Mouse (Mus musculus): ENCODE data around the gene Homer3. TPM values are rescaled to one million over a fixed set of nuclear protein-coding genes. Genes with fewer than 3 reads are reported as not detected.
A peak's percentile ranks its signal among the peaks of the same experiment; 100 is the strongest.

Homer3 gene
- polyA plus RNA-seq, 1 experiment from 2014 or later = 37.2 TPM

DNA sequence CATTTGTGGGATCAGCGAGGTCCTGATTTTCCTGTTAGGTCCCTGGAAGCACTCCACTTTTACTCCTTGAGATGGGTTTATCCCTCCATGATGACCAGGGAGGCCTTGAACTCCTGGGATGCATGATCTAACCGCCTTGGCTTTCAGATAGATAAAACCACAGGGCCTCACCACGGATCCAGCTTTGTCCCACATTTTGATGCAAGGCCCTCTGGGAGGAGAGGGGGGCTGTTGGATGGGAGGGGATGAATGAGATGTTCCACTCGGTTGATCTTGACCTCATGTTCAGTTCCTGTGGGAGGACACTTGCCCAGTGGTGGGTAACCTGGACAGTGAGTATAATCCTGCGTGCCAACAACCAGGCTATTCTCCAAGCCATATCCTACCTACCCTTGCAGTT lies 1.8 kb downstream of the Homer3 start:
- ATAC-seq (ENCODE audit: extremely low read depth, insufficient number of reproducible peaks, low FRiP score, low TSS enrichment) = no peak
- 0 out of 2 replicates have a peak, but pooled peaks cover 3% of the 10 kb centered on the region for H3K9me3 ChIP-seq
- peak overlapping the region; percentile 24; the same call in 1 of the 2 replicates for H3K4me3 ChIP-seq
- H3K36me3 ChIP-seq = peaks cover 49% of the 10 kb centered on the region
- 72% methylated on average over 5 of the region's 5 CpGs for WGBS
- H3K4me2 ChIP-seq = peak overlapping the region; percentile 75
- no peaks in the 10 kb centered on the region for H3K27me3 ChIP-seq (replicated peaks)
- H3K9ac ChIP-seq = 0 out of 2 replicates have a peak overlapping the region, but pooled peaks have one; percentile 24
- H3K27ac ChIP-seq (replicated peaks) = no peak overlapping the region
- H3K4me1 ChIP-seq = peaks cover 41% of the 10 kb centered on the region

DNA sequence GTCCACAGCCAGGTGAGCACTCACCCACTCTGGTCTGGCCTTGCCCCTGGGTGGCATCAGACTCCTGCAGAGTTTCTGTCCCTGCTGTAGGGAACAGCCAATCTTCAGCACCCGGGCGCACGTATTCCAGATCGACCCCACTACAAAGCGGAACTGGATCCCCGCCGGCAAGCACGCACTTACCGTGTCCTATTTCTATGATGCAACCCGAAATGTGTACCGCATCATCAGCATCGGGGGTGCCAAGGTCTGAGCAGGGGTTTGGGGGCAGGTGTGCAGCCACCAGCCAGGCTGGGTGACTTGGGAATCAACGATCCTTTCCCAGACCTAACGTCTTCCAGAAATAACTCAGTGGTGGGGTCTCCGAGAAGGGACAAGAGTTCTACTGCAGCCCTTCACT lies 2.7 kb downstream of the Homer3 start:
- WGBS = 93% methylated on average over 15 of the region's 15 CpGs
- Histone ChIP-seq H3K4me1 (peaks cover 38% of the 10 kb centered on the region), H3K36me3 (peaks cover 58% of the 10 kb centered on the region), H3K4me3 (no peak overlapping the region), H3K27ac (replicated peaks) (no peak overlapping the region), H3K4me2 (no peak overlapping the region), H3K9me3 (0 out of 2 replicates have a peak, but pooled peaks cover 3% of the 10 kb centered on the region), H3K9ac (no peak overlapping the region), H3K27me3 (replicated peaks) (no peaks in the 10 kb centered on the region)
- ATAC-seq (ENCODE audit: extremely low read depth, insufficient number of reproducible peaks, low FRiP score, low TSS enrichment) = no peak

DNA sequence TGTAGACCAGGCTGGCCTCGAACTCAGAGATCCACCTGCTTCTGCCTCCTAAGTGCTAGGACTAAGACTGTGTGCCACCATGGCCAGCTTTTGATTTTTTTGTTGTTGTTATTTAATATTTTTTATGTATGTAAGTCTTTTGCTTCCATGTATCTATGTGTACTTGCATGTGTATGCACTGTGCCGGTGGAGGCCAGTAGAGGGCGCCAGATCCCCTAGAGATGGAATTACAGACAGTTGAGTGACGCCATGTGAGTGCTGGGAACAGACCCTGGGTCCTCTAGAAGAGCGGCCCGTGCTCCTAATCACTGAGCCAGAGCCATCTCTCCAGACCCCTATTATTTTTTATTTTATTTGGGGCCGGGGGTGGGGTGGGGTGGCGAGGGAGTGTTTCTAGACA lies 4.1 kb downstream of the Homer3 start:
- no peak for ATAC-seq (ENCODE audit: extremely low read depth, insufficient number of reproducible peaks, low FRiP score, low TSS enrichment)
- H3K9me3 ChIP-seq = 0 out of 2 replicates have a peak, but pooled peaks cover 3% of the 10 kb centered on the region

DNA sequence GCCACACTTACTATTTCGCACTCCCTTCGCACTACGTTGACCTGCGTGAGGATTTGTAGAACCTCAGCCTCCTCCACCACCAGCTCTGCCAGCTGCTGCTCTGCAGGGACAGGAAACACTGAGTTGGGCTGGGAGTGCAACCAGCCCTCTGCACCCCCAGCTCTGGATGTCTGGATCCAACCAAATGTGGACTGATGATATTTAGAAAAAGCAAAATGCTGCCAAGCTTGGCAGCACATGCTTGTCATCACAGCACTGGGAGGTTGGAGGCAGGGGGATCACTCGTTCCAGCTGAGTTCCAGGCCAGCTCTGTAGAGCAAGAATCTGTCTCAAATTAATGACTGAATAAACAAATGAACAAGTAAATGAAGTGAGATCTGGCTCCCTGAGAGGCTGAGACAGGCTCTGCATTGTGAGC lies 11.4 kb downstream of the Homer3 start:
- Histone ChIP-seq H3K36me3 (peaks cover 95% of the 10 kb centered on the region), H3K27me3 (replicated peaks) (no peaks in the 10 kb centered on the region), H3K4me3 (no peak overlapping the region), H3K9ac (no peak overlapping the region), H3K27ac (replicated peaks) (0 out of 2 replicates have a peak overlapping the region, but pooled peaks have one; percentile 24), H3K9me3 (no peaks in the 10 kb centered on the region), H3K4me2 (no peak overlapping the region), H3K4me1 (no peaks in the 10 kb centered on the region; the same call in 1 of the 2 replicates)
- WGBS = 69% methylated on average over 5 of the region's 5 CpGs
- no peak for ATAC-seq (ENCODE audit: extremely low read depth, insufficient number of reproducible peaks, low FRiP score, low TSS enrichment)

More for the DNA sequence above, 4.1 kb downstream of the Homer3 start:
- Histone ChIP-seq H3K4me1 (peaks cover 25% of the 10 kb centered on the region), H3K9ac (no peak overlapping the region), H3K27ac (replicated peaks) (no peak overlapping the region), H3K4me3 (no peak overlapping the region), H3K36me3 (peaks cover 72% of the 10 kb centered on the region), H3K27me3 (replicated peaks) (no peaks in the 10 kb centered on the region), H3K4me2 (no peak overlapping the region)
- 87% methylated on average over 8 of the region's 8 CpGs for WGBS

DNA sequence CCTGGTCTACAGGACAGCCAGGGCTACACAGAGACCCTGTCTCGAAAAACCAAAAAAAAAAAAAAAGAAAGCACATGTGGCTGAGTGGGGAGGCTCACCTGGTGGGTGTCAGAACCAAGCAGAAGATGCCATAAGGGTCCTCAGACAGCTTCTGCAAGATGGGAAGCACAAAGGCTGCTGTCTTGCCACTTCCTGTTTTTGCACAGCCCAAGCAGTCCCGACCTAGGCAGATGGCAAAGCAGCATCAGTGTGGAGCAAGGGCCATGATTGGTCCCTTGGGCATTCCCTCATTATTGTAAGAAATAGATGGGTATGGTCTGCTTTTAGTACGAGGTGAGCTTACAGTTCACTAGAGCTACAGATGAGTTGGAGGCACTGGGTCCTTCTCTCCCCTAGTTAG lies 18.3 kb downstream of the Homer3 start:
- H3K4me1 ChIP-seq = peaks cover 26% of the 10 kb centered on the region
- no peak overlapping the region for H3K27ac ChIP-seq (replicated peaks)
- no peak for ATAC-seq (ENCODE audit: extremely low read depth, insufficient number of reproducible peaks, low FRiP score, low TSS enrichment)
- 0 out of 2 replicates have a peak overlapping the region, but pooled peaks have one; percentile 90 for H3K4me3 ChIP-seq
- no peak overlapping the region for H3K9ac ChIP-seq
- WGBS = 82% methylated on average over 3 of the region's 3 CpGs
- H3K36me3 ChIP-seq = peaks cover 62% of the 10 kb centered on the region
- no peaks in the 10 kb centered on the region for H3K9me3 ChIP-seq
- no peaks in the 10 kb centered on the region for H3K27me3 ChIP-seq (replicated peaks)
- H3K4me2 ChIP-seq = peak overlapping the region; percentile 82; the same call in 1 of the 2 replicates

DNA sequence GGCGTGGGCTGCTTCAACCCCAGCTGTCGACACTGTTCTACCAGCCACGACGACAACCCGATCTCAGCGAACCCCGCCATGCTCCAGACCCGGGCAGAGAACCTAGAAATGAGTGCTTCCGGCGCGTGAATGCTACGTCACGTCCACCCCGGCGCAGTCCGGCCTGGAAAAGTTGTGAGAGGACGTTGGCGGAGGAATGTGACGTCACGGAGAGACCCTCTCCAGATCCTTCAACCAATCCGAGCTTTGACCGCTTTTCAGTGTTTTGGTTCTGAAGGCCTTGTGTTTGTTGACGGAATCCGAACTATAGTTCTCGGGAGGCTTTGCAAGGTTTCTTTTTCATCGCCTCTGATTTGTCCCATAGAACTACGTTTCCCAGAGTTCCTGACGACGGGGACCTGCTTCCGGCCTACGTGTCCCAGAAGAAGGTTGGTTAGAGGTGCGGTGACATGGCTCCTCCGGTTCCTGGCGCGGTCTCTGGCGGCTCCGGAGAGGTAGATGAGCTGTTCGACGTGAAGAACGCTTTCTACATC lies 19.8 kb downstream of the Homer3 start, which contains the start of the genes Ddx49 and Cope:
TSS of gene Ddx49 (minus strand) at position 132 of the 533 bp plus-strand sequence.
TSS of gene Cope (plus strand) at position 161 of the 533 bp plus-strand sequence.
- Histone ChIP-seq H3K4me3 (peak within 1 kb of the TSS; percentile 90), H3K4me1 (peaks cover 26% of the 10 kb centered on the region), H3K27ac (replicated peaks) (peak within 1 kb of the TSS; percentile 68), H3K4me2 (peak within 1 kb of the TSS; percentile 82), H3K27me3 (replicated peaks) (no peaks in the 10 kb centered on the region), H3K9me3 (no peaks in the 10 kb centered on the region), H3K9ac (peak within 1 kb of the TSS; percentile 93), H3K36me3 (peaks cover 61% of the 10 kb centered on the region)
- ATAC-seq (ENCODE audit: extremely low read depth, insufficient number of reproducible peaks, low FRiP score, low TSS enrichment) = peak; percentile 78
- WGBS = under 1% methylated on average over 40 of the region's 40 CpGs

DNA sequence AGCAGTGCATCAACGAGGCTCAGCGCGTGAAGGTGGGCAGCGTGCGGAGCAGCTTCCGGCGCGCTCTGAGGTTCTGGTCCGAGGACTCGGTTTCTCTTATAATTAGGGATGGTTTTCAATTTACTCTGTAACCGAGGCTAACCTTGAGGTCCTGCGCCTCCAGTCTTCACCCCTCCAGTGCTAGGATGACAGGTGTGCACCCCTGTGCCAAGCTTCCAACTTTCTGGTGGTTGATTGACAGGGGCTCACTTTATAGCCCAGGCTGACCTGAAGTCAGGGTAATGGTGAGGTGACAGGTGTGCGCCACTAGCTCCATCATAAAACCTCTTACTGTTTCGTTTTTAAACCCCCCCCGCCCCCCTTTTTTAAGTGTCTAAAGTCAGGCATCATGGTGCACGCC lies 20.3 kb downstream of the Homer3 start:
- peak overlapping the region; percentile 93 for H3K9ac ChIP-seq
- 3% methylated on average over 16 of the region's 16 CpGs for WGBS
- H3K27me3 ChIP-seq (replicated peaks) = no peaks in the 10 kb centered on the region
- peaks cover 61% of the 10 kb centered on the region for H3K36me3 ChIP-seq
- peak overlapping the region; percentile 68 for H3K27ac ChIP-seq (replicated peaks)
- H3K4me3 ChIP-seq = peak overlapping the region; percentile 90
- ATAC-seq (ENCODE audit: extremely low read depth, insufficient number of reproducible peaks, low FRiP score, low TSS enrichment) = no peak
- no peaks in the 10 kb centered on the region for H3K9me3 ChIP-seq
- peak overlapping the region; percentile 82 for H3K4me2 ChIP-seq
- H3K4me1 ChIP-seq = peaks cover 26% of the 10 kb centered on the region

DNA sequence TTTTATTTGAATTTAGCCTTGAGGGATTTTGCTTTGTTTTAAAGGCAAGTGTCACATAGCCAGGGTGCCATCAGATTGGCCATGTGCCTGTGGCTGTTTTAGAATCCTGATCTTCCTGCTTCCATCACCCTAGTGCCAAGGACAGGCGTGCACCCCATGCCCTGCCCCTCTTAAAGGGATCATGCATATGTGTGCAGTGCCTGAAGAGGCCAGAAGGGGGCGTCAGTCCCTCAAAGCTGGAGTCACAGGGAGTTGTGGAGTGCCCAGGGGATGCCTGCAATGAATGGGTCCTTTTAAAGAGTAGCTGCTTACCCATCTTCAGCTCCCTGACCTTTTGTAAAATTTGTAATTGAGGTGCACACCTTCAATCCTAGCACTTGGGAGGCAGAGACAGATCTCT lies 26.7 kb downstream of the Homer3 start:
- ATAC-seq (ENCODE audit: extremely low read depth, insufficient number of reproducible peaks, low FRiP score, low TSS enrichment) = no peak
- Histone ChIP-seq H3K27ac (replicated peaks) (no peak overlapping the region), H3K4me3 (no peak overlapping the region), H3K36me3 (peaks cover 91% of the 10 kb centered on the region), H3K9me3 (no peaks in the 10 kb centered on the region), H3K4me2 (no peak overlapping the region), H3K4me1 (peaks cover 2% of the 10 kb centered on the region), H3K9ac (no peak overlapping the region), H3K27me3 (replicated peaks) (no peaks in the 10 kb centered on the region)
- WGBS = 44% methylated on average over 2 of the region's 2 CpGs

DNA sequence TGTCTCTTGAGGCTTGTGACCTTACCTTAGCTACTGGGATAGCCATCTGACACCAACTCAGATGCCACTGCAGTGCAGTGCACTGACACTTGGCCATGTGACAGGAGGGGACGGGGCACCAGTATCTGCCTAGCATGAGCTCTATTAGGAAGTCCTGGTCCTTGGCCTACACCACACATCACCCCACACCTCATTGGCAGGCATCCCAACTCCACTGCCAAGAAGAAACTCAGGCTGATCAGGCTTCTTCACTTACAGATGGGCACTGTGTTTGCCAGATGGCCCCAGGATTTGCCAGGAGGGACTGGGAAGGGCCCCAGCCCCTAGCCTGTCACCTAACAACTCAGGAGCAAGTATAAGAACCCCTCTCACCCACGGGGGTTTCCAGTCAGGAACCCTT lies 30.8 kb downstream of the Homer3 start:
- H3K4me2 ChIP-seq = no peak overlapping the region
- WGBS = 56% methylated on average over 2 of the region's 2 CpGs
- H3K36me3 ChIP-seq = peaks cover 51% of the 10 kb centered on the region
- no peak for ATAC-seq (ENCODE audit: extremely low read depth, insufficient number of reproducible peaks, low FRiP score, low TSS enrichment)
- H3K27ac ChIP-seq (replicated peaks) = no peak overlapping the region
- H3K27me3 ChIP-seq (replicated peaks) = peaks cover 21% of the 10 kb centered on the region
- peaks cover 30% of the 10 kb centered on the region for H3K4me1 ChIP-seq
- H3K9ac ChIP-seq = no peak overlapping the region
- H3K9me3 ChIP-seq = no peaks in the 10 kb centered on the region
- no peak overlapping the region for H3K4me3 ChIP-seq

DNA sequence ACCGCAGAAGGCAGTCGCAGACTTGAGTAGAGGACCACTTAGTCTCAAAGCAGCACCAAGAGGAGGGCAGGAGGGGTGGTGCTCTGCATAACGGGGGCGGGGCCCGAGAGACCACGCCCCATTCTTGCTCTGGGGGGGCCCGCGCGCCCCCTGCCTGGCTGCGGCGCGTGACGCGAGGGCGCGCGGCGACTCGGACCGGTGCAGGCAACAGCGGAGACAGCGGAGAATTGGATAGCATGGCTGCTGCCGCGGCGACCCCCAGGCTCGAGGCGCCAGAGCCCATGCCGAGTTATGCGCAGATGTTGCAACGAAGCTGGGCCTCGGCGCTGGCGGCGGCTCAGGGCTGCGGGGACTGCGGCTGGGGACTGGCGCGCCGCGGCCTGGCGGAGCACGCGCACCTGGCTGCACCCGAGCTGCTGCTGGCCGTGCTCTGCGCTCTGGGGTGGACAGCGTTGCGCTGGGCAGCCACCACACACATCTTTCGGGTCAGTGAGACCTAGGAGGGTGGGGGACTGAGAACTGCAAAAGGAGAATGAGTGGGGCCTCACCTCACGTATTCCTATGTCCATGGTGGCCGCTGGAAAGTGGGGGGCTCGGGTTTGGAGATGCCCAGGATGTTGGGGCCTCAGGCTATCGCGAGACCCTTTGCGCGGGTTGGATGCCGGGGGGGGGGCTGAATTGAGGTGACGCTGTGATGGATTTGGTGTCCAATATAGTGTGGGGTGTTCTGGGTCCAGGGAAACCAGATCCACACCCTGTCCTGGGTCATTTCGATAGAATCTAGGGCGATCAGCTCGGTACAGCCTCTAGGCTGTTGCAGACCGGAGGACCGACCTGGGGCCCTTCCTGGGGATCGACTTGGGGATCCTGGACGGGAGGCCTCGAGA lies 33.2 kb downstream of the Homer3 start, which contains the start of gene Cers1:
TSS of gene Cers1 (plus strand) at position 152 of the 887 bp plus-strand sequence.
- Histone ChIP-seq H3K27ac (replicated peaks) (no peak within 1 kb of the TSS), H3K9me3 (no peaks in the 10 kb centered on the region), H3K4me3 (peak within 1 kb of the TSS; percentile 63), H3K4me1 (peaks cover 30% of the 10 kb centered on the region), H3K9ac (peak within 1 kb of the TSS; percentile 79), H3K4me2 (peak within 1 kb of the TSS; percentile 90), H3K36me3 (peaks cover 29% of the 10 kb centered on the region), H3K27me3 (replicated peaks) (peaks cover 24% of the 10 kb centered on the region)
- ATAC-seq (ENCODE audit: extremely low read depth, insufficient number of reproducible peaks, low FRiP score, low TSS enrichment) = peak; percentile 19; the same call in 1 of the 2 replicates
- WGBS = 3% methylated on average over 66 of the region's 66 CpGs
